Mouse (Mus musculus): ENCODE data around the gene Ipo8.
A peak's percentile ranks its signal among the peaks of the same experiment; 100 is the strongest.

Gene Ipo8

DNA sequence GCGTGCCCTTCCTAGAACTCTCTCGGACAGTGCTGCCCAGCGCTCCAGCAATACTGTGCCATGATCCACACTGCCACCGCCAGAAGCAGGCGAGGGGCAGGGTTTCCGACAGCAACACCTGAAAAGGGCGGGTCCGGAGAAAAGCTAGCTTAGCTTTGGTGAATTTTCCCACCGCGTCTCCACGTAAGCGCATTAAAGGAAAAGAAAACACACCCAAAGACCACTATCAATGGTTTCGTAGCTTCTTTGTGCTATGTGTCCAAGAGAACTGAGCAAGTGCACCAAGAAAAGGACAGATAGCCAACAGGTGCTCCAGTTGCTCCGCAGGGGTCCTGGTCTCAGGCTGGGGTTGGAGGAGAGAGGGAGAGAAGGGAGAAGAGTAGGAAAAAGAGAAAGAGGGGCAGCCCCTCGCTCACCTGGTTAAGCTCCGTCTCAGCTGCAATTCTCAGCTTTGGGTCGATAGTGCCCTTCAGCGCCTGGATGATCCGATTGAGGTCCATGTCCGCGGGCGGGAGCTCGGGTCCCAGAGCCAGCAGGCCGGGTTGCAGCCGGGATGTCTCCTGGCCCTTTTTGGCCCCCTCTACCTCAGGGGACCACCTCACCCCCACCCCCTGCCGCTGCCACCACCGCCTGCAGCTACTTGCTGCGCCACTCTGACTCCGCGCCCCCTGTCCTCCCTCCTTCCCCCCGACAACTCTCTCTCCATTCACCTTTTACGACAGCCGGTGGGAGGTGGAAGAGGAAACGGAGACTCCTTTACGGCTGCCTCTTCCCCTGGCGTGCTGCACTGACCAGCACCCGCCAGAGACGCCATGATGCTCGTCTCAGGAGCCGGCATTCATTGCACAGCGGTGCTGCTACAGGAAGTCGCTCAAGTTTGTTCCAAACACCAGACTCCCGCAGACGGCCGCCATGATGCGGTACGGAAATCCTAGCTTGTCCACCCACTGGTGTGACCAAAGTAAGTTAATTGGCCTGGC lies at the start of gene Ipo8:
Ipo8 (minus strand) TSS at position 720 of the 980 bp plus-strand sequence.
- DNase-seq (ENCODE audit: low read depth in 1 of 2, low spot score in 2 of 2): peak; percentile 71 to 73

GRCm38 (mm10) chr6:148873911-148874310 lies 42.6 kb upstream of the Ipo8 start:
- DNase-seq (ENCODE audit: low read depth in 1 of 2, low spot score in 2 of 2): no peak

DNA sequence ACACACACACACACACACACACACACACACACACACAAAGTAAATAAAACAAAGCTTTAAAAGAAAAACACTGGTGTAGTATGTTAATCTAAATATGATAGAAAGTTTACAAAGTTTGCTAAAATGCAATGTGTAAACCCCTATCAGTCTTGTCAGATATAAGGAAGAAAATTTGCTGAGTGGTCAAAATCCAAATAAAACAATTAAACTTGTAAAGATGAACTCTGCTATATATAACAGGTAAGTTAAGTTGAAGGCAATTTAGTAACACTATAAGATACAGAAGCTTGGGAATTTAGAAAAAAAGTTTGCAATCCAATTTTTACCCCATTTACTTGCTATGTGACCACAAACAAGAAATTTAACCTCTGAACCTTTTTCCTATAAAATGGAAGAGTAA lies 14.4 kb upstream of the Ipo8 start:
- no peak for DNase-seq (ENCODE audit: low read depth in 1 of 2, low spot score in 2 of 2)

- no peak for DNase-seq (ENCODE audit: low read depth in 1 of 2, low spot score in 2 of 2)
Observed at GRCm38 (mm10) chr6:148841760-148842159, 10.5 kb upstream of the Ipo8 start.

DNA sequence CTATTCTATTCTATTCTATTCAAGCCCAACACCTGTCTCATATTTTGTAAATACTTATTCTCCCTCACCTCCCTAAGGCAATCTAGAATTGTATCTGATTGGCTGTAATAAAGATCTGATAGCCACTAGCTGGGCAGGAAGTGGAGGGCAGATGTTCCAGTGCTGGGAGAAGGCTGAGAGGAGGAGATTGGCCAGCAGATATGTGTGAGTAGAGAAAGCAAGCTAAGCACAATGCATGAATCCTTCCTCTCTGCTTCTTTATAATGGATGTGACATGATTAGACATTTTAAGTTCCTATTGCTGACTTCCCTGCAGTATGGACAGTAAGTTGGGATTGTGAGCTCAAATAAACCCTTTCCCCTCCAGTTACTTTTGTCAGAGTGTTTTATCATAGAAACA lies 7.2 kb upstream of the Ipo8 start:
- no peak for DNase-seq (ENCODE audit: low read depth in 1 of 2, low spot score in 2 of 2)

DNA sequence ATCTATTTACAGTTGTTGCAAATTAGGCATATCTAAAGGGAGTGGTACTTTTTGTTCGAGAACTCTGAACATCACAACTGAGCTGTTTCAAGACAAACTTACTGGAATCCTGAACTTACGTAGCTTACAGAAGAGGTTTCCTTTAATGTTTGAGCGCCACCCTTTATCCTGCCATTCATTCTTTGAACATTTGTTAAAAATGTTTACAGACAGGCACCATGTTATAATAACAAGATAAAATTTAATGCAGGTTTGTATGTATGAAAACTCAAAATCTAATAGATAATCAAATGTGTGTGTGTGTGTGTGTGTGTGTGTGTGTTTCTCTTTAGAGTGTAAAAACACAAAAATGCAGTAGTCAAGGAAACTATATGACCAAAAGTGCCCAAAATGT lies 458 bp upstream of the Ipo8 start:
- DNase-seq (ENCODE audit: low read depth in 1 of 2, low spot score in 2 of 2): no peak

GRCm38 (mm10) chr6:148830355-148830747 lies 916 bp downstream of the Ipo8 start:
- no peak for DNase-seq (ENCODE audit: low read depth in 1 of 2, low spot score in 2 of 2)

- no peak for DNase-seq (ENCODE audit: low read depth in 1 of 2, low spot score in 2 of 2)
Observed at GRCm38 (mm10) chr6:148826119-148826518, 5.1 kb downstream of the Ipo8 start.

- DNase-seq (ENCODE audit: low read depth in 1 of 2, low spot score in 2 of 2): no peak
Observed at GRCm38 (mm10) chr6:148818624-148819343, 12.5 kb downstream of the Ipo8 start.

DNA sequence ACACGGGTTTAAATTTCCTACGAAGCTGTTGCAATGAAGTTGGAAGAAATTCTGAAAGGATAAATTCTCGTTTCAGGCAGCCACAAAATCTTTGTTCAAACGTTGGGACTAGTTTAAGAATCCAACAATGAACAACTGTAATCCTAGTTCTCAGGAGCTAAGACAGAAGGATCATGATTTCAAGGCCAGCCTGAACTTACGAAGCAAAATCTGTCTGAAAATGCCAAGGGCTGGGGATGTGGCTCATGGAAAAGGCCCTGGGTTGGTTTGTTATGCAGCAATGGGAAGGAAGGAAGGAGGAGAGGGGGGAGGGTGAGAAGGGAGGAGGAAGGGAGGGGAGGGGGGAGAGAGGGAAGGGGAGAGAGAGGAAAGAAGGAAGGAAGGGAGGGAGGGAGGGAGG lies 14.5 kb downstream of the Ipo8 start:
- no peak for DNase-seq (ENCODE audit: low read depth in 1 of 2, low spot score in 2 of 2)

GRCm38 (mm10) chr6:148811117-148811516 lies 20.1 kb downstream of the Ipo8 start:
- no peak for DNase-seq (ENCODE audit: low read depth in 1 of 2, low spot score in 2 of 2)

DNA sequence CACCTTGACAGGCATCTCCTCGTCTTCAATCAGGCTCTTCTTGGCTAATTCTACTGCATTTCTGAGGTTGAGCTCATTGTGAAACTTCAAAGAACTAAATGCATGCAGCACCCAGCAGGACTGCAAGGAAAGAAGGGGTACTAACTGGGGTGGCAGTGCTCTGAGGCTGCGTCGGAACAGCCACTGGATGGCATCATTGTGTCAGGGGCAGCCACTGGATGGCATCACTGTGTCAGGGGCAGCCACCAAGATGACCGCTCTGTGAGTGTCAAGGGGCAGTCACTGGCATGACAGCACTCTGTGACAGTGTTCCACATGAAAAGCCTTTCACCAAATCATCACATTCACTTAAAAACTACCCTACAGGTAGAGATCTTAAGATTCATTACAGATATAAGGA lies 31.5 kb downstream of the Ipo8 start:
- DNase-seq (ENCODE audit: low read depth in 1 of 2, low spot score in 2 of 2): no peak

- DNase-seq (ENCODE audit: low read depth in 1 of 2, low spot score in 2 of 2): no peak
Observed at GRCm38 (mm10) chr6:148795145-148795544, 36.1 kb downstream of the Ipo8 start.

- DNase-seq (ENCODE audit: low read depth in 1 of 2, low spot score in 2 of 2): no peak
Observed at GRCm38 (mm10) chr6:148789010-148789673, 42.1 kb downstream of the Ipo8 start.

GRCm38 (mm10) chr6:148786186-148786585 lies 45.1 kb downstream of the Ipo8 start:
- no peak for DNase-seq (ENCODE audit: low read depth in 1 of 2, low spot score in 2 of 2)

- DNase-seq (ENCODE audit: low read depth in 1 of 2, low spot score in 2 of 2): no peak
Observed at GRCm38 (mm10) chr6:148784418-148784817, 46.8 kb downstream of the Ipo8 start.

- no peak for DNase-seq (ENCODE audit: low read depth in 1 of 2, low spot score in 2 of 2)
Observed at GRCm38 (mm10) chr6:148776236-148776635, 55.0 kb downstream of the Ipo8 start.

GRCm38 (mm10) chr6:148771423-148771822 lies 59.8 kb downstream of the Ipo8 start:
- no peak for DNase-seq (ENCODE audit: low read depth in 1 of 2, low spot score in 2 of 2)

- no peak for DNase-seq (ENCODE audit: low read depth in 1 of 2, low spot score in 2 of 2)
Observed at GRCm38 (mm10) chr6:148768419-148768818, 62.8 kb downstream of the Ipo8 start.

DNA sequence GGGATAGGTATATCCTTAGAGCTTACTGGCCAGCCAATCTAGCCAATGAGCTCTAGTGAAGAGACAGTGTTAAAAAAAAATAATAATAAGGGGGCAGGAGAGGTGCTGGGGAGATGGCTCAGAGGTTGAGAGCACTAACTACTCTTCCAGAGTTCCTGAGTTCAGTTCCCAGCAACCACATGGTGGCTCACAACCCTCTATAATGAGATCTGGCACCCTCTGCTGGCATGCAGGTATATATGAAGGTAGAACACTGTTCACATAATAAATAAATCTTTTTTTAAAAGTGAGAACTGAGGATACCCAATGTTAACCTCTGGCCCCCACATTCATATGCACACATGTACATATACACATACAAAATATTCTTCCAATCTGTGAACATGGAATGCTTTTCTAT lies 64.0 kb downstream of the Ipo8 start:
- no peak for DNase-seq (ENCODE audit: low read depth in 1 of 2, low spot score in 2 of 2)

DNA sequence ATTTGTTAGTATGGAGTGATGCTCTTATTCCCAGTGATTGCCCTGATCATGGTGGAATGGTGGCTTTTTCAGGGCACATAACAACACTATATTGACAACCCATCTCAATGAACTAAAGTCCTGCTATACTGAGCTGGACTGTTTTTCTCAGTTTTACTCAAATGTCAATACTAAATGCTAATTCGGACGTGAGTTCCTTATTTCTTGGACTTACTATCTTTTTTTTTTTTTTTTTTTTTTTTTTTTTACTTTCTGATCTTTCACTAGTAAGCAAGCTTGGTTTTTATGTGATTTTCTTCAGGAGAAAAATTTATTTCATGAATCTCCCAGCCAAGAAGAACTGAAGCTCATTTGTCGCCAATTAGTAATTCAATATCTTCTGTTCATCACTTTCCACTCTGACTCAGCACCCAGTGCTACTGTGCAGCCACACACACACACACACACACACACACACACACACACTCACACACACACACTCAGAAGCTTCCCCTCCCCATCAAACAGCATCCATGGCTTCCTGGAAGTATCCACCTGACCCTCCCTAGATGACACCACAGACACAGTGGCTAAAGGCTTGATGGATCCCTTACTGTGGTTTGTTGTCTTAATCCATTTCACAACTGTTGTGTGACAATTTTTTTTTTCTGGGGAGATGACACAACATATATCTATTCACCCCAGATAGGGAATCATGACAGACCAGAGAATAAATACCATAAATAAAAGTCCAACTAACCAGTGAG lies 69.1 kb downstream of the Ipo8 start:
- DNase-seq (ENCODE audit: low read depth in 1 of 2, low spot score in 2 of 2): no peak
